8 mouse cellular contexts compared by ENCODE assay signal in the genomic region with DNA sequence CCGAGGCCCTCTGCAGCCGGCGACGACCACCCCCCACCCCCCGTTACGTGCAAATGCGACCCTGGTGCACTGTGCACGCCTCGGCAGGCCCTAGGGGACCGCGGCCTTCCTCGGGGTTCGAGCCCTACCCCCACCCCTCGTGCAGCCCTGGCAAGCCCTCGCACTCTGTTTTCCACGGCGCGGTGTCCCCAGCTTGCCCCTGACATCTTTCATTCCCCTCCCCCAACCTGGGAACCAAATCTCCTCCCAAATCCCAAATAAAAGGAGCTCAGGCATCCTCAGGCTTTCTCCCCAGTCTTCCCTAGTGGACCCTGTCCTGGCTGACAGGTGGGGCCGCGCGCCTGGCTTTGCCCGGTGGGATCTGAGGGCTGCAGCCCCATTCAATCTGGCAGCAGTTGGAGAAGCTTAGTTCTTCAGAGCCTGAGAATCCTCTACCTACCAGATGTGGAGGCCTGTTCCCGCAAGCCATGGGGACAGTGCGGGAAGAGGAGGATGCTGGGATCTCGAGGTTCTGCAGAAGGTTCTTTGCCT. TPM values are rescaled to one million over a fixed set of nuclear protein-coding genes. Genes with fewer than 3 reads are reported as not detected.
DNase-seq lines count a peak whose midpoint lies in the region; ATAC-seq and TF ChIP-seq lines count a peak whose summit lies in the region.

A gene (minus strand): TSS at position 478 of the 531 bp plus-strand sequence.

- intact Hi-C loops in gastrocnemius, adult 2 months (cut with DNase I): loop anchor here (5.0 kb wide), 1 partner anchor 76 kb away; no protein-coding TSS in a partner anchor

- peaks cover 7% of the 10 kb centered on the region; the same call in 1 of the 2 replicates for H3K36me3 ChIP-seq in lung, embryonic 15.5 days
- H3K36me3 ChIP-seq in hindbrain, postnatal 0 days (ENCODE audit: insufficient read depth, low read length): no peaks in the 10 kb centered on the region
- no peaks in the 10 kb centered on the region for H3K36me3 ChIP-seq in macrophage (ENCODE audit: inconsistent target)

- peak within 1 kb of the TSS; percentile 71 for H3K4me3 ChIP-seq in lung, embryonic 15.5 days
- H3K4me3 ChIP-seq in gastrocnemius, adult 2 months: peak within 1 kb of the TSS; percentile 90
- H3K4me3 ChIP-seq in hindbrain, postnatal 0 days (ENCODE audit: low read length): peak within 1 kb of the TSS; percentile 71
- peak within 1 kb of the TSS; percentile 61 for H3K4me3 ChIP-seq in macrophage (ENCODE audit: inconsistent target)

- peak within 1 kb of the TSS; percentile 69 for H3K27ac ChIP-seq in lung, embryonic 15.5 days
- peak within 1 kb of the TSS; percentile 91 for H3K27ac ChIP-seq in gastrocnemius, adult 2 months
- peak within 1 kb of the TSS; percentile 86 for H3K27ac ChIP-seq in hindbrain, postnatal 0 days
- peak within 1 kb of the TSS; percentile 62 for H3K27ac ChIP-seq in macrophage

- peaks cover 28% of the 10 kb centered on the region for H3K4me1 ChIP-seq in lung, embryonic 15.5 days
- H3K4me1 ChIP-seq in hindbrain, postnatal 0 days (ENCODE audit: insufficient read depth, low read length): peaks cover 20% of the 10 kb centered on the region

- ATAC-seq in lung, embryonic 15.5 days (ENCODE audit: borderline replicate concordance, extremely low read depth, low FRiP score, low TSS enrichment): peak; percentile 76
- ATAC-seq in hindbrain, postnatal 0 days: peak; percentile 84

- TF ChIP-seq CTCF in gastrocnemius, adult 2 months (IDR thresholded peaks at IDR 0.05): no peak
- TF ChIP-seq CTCF in hindbrain, postnatal 0 days (IDR thresholded peaks at IDR 0.05; ENCODE audit: low read depth): no peak

- H3K9ac ChIP-seq in lung, embryonic 15.5 days: peak within 1 kb of the TSS; percentile 57
- H3K9ac ChIP-seq in hindbrain, postnatal 0 days (replicated peaks; ENCODE audit: low read length): peak within 1 kb of the TSS; percentile 86

- H3K9me3 ChIP-seq in lung, embryonic 15.5 days: no peaks in the 10 kb centered on the region
- H3K9me3 ChIP-seq in hindbrain, postnatal 0 days (ENCODE audit: low read length): no peaks in the 10 kb centered on the region

- H3K27me3 ChIP-seq in lung, embryonic 15.5 days: no peaks in the 10 kb centered on the region
- no peaks in the 10 kb centered on the region for H3K27me3 ChIP-seq in hindbrain, postnatal 0 days (ENCODE audit: insufficient read depth, low read length)

- 2% methylated on average over 25 of the region's 25 CpGs for WGBS in lung, embryonic 15.5 days
- under 1% methylated on average over 25 of the region's 25 CpGs for WGBS in hindbrain, postnatal 0 days
- WGBS in macrophage (ENCODE audit: missing documents): 2% methylated on average over 25 of the region's 25 CpGs

- no peak for DNase-seq in lung, postnatal 14 days
- no peak for DNase-seq in adrenal gland, postnatal 14 days
- DNase-seq in gastrocnemius, adult 2 months: no peak
- DNase-seq in hindbrain, postnatal 0 days (ENCODE audit: low spot score): peak; percentile 9
- DNase-seq in c-Kit-positive CD71-positive TER-119-positive erythroid progenitor cells, embryonic 14.5 days (ENCODE audit: low spot score): no peak
- DNase-seq in B cell, adult 2 months: no peak

- peak within 1 kb of the TSS; percentile 61 for H3K4me2 ChIP-seq in lung, embryonic 15.5 days
- H3K4me2 ChIP-seq in hindbrain, postnatal 0 days (ENCODE audit: low read depth, low read length): peak within 1 kb of the TSS; percentile 96

- peaks cover 50% of the 10 kb centered on the region for H3K79me2 ChIP-seq in macrophage (ENCODE audit: inconsistent target)

RNA-seq across cellular contexts. Expression of the gene that starts here (rescaled TPM):
- polyA plus RNA-seq in lung, embryonic 15.5 days (2015; fragmentation: Nextera tagmentation; extraction: Ambion mirVana): 23.1 and 25.9 TPM in 2 replicates
- 56.6 and 66.3 TPM in 2 replicates for total RNA-seq in adrenal gland, postnatal 14 days (2021)
- total RNA-seq in gastrocnemius, adult 2 months (2021): 10 to 100 TPM; 73.0 to 89.6 TPM
- total RNA-seq in hindbrain, postnatal 0 days (2014; rRNA removed): 50.5 and 51.4 TPM in 2 replicates
- 25.3 and 27.0 TPM in 2 replicates for polyA plus RNA-seq in hindbrain, postnatal 0 days (2015; fragmentation: Nextera tagmentation; extraction: Ambion mirVana)
- total RNA-seq in macrophage (2018; cell fraction: chromatin; rRNA removed): 1,000 to 10,000 TPM in 8 of 26 experiments, 100 to 1,000 TPM in 14, 10 to 100 TPM in 4; 36.2 to 1,811 (median 533) TPM
- 1,000 to 10,000 TPM in 5 of 26 experiments, 100 to 1,000 TPM in 14, 10 to 100 TPM in 7; 20.0 to 1,690 (median 314) TPM for total RNA-seq in macrophage (2018; cell fraction: cytosol; rRNA removed)
- 1,000 to 10,000 TPM in 9 of 26 experiments, 100 to 1,000 TPM in 14, 10 to 100 TPM in 3; 28.6 to 2,287 (median 592) TPM for total RNA-seq in macrophage (2018; cell fraction: nucleus; rRNA removed)
- polyA plus RNA-seq in macrophage (2018): 10.8 to 29.7 TPM (median 28.3 TPM) in 3 replicates
